13 mouse cellular contexts compared by ENCODE assay signal in the genomic region with DNA sequence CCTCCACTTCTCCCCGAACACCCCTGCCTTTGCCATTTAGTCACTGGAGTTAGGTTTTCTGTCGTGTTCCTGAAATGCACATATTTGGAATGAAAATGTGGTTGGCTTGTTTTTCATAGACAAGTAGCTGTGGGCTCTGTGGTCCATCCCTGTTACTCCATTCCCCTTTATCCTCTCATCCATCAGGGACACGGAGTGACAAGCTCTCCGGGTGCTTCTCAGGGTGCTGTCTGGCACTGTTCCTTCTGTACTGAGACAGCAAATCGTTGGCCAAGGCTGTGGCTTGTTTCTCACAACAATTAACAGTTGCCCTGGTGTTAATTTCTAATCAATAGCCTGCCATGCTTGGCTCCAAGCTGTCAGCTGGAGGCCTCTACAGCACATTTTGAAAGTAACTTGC.
"Had no signal": no experiment of that assay in that cellular context is flagged by ENCODE, and none has a peak within 500 bp of the region (broad histone marks: within the 10 kb centered on the region; RNA-seq: fewer than 3 reads in every experiment).

No protein-coding gene starts in this region.

- ATAC-seq: midbrain, embryonic 16.5 days had no signal

- H3K9me3 ChIP-seq: kidney, embryonic 15.5 days; limb, embryonic 13.5 days; midbrain, embryonic 12.5 days; neural tube, embryonic 13.5 days had no signal

- H3K36me3 ChIP-seq: kidney, embryonic 15.5 days; limb, embryonic 13.5 days; midbrain, embryonic 12.5 days; neural tube, embryonic 13.5 days had no signal

- H3K27ac ChIP-seq: kidney, embryonic 15.5 days; limb, embryonic 13.5 days; liver, embryonic 14.5 days; midbrain, embryonic 12.5 days; neural tube, embryonic 13.5 days had no signal

- H3K4me3 ChIP-seq: kidney, embryonic 15.5 days; limb, embryonic 13.5 days; midbrain, embryonic 12.5 days; neural tube, embryonic 13.5 days had no signal

- H3K4me1 ChIP-seq: kidney, embryonic 15.5 days; limb, embryonic 13.5 days; midbrain, embryonic 12.5 days; neural tube, embryonic 13.5 days had no signal

- H3K27me3 ChIP-seq: kidney, embryonic 15.5 days; limb, embryonic 13.5 days; midbrain, embryonic 12.5 days; neural tube, embryonic 13.5 days had no signal

- DNase-seq: kidney, adult 2 months; kidney, postnatal 14 days; left cerebral cortex, postnatal 4 days; lung, adult 18-20 months; right cerebral cortex, adult 18-20 months; right cerebral cortex, postnatal 25 days; thymus, postnatal 36 days had no signal

- H3K9ac ChIP-seq: kidney, embryonic 15.5 days; limb, embryonic 13.5 days; liver, embryonic 14.5 days; midbrain, embryonic 12.5 days; neural tube, embryonic 13.5 days had no signal

- H3K4me2 ChIP-seq: kidney, embryonic 15.5 days; limb, embryonic 13.5 days; midbrain, embryonic 12.5 days; neural tube, embryonic 13.5 days had no signal
